Mouse (Mus musculus): ENCODE measurements around the gene Hic2. TPM values are rescaled to one million over a fixed set of nuclear protein-coding genes. Genes with fewer than 3 reads are reported as not detected.

Gene Hic2
- 2.0 TPM for polyA plus RNA-seq (2014; fragmentation: Illumina TruSeq; extraction: RNeasy Lipid Tissue Mini Kit (QIAGEN cat#74804); ENCODE audit: low read depth, low replicate concordance)

DNA sequence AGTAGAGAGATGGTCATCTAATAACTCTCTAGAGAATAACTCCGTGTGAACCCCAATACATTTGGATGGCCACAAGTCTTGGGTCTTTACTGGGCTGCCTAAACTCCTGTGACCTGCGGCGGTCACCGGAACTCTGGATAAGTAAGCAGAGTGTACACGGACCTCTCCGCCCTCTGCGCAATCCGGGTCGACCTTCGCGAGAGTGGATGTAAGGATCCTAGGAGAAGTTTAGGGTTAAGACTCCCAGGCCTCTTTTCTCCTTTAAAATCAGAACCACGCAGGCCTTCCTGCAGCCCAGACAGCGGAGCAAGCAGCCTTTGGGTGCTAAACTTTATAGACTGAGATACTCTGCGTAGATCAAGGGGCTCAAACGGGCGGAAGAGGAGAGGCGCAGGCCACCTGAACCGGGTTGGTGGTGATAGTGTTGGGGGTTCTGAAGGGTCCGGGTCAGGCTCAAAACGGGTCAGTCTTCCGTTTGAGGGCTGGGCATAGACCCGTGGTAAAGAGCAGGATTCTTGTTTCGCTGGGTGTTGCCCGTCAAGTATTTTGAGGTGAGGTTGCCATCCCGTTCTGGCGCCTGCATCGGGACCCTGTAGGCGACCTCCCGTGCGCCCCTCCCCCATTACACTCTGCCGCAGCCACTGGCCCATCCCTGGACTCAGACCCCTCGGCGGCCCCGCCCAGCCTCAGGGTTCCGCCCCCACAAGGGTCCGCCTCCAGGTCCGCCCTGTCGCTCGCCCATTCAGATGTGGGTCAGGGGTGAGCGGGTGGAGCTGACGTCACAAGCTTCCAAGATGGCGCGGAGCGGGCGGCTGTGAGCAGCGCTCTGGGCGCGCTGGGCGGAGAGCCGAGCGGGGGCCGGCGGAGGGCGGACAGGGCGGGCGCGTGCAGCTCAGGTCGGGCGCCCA is at the start of gene Hic2:
Hic2 (plus strand) TSS at position 779 of the 908 bp plus-strand sequence.

DNA sequence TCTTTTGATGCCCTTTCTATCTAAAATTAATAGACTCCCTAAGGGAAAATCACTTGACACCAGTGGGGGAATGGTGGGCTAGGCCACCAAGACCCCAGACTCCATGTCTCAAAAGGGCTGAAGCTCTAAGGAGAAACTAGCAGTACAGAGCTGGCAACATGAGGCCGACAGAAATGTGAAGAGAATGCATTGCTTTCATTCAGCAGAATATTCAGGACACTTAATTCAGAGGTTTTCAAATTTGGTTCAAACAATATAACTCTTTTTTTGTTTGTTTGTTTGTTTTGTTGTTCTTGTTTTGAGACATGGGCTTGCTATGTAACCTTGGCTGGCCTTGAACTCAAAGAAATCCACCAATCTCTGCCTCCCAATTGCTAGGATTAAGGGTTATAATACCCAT is 30.8 kb upstream of the Hic2 start, which contains the start of gene Ube2l3:
Ube2l3 (minus strand) TSS at position 101 of the 400 bp plus-strand sequence.

DNA sequence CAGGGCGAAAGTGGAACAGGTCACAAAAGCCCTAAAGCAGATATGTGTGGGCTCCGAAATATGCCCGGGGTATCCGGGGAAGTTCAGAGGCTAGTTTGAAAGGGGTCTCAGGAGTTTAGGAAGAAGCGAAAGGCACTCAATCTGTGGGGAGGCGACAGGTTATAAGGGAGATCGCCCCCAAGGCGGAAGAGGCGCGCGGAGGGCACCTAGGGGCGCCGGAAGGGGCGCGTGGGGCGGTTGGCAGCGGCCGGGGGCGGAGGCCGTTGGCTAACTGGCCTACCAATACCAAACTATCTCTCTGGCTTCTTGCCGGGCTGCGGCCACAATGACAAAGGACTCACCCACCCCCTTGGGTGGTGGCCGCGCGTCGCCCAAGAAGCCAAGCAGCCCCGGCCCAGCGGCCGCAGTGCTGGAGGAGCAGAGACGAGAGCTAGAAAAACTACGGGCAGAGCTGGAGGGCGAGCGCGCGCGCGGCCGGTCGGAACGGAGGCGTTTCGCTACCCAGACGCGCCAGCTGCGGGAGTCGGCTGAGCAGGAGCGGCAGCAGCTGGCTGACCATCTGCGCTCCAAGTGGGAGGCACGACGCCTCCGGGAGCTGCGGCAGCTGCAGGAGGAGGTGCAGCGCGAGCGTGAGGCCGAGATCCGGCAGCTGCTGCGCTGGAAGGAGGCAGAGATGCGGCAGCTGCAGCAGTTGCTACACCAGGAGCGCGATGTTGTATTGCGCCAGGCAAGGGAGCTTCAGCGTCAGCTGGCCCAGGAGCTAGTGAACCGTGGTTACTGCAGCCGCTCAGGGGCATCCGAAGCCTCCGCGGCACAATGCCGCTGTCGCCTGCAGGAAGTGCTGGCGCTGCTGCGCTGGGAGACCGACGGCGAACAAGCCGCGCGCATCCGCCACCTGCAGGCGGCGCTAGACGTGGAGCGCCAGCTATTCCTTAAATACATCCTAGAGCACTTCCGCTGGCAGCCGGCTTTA is 24.7 kb upstream of the Hic2 start, which contains the start of gene Rimbp3:
Rimbp3 (plus strand) TSS at position 215 of the 973 bp plus-strand sequence.

DNA sequence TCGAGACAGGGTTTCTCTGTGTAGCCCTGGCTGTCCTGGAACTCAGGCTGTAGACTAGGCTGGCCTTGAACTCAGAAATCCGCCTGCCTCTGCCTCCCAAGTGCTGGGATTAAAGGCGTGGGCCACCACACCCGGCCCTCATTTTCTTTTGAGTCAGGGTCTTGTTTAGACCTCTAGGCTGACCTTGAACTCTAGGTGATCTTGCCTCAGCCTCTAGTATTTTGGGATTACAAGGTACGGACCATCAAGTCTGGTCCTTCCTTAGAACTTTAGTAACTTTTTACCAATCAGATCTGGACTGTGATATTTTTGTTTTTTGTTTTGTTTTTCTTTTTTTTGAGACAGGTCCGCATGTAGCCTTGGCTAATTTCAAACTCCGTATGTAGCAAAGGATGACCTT is 42.3 kb downstream of the Hic2 start, which contains the start of gene Tmem191c:
Tmem191c (plus strand) TSS at position 357 of the 400 bp plus-strand sequence.

Other genes starting within 250 kb of the Hic2 start
- 0.84 TPM for gene Ypel1, start 163.9 kb upstream of the Hic2 start, polyA plus RNA-seq (2014; fragmentation: Illumina TruSeq; extraction: RNeasy Lipid Tissue Mini Kit (QIAGEN cat#74804); ENCODE audit: low read depth, low replicate concordance)
- gene Ppil2, start 122.3 kb upstream of the Hic2 start, polyA plus RNA-seq (2014; fragmentation: Illumina TruSeq; extraction: RNeasy Lipid Tissue Mini Kit (QIAGEN cat#74804); ENCODE audit: low read depth, low replicate concordance): 44.2 TPM
- gene 2610318N02Rik, start 108.4 kb upstream of the Hic2 start, polyA plus RNA-seq (2014; fragmentation: Illumina TruSeq; extraction: RNeasy Lipid Tissue Mini Kit (QIAGEN cat#74804); ENCODE audit: low read depth, low replicate concordance): not detected
- gene Sdf2l1, start 101.2 kb upstream of the Hic2 start, polyA plus RNA-seq (2014; fragmentation: Illumina TruSeq; extraction: RNeasy Lipid Tissue Mini Kit (QIAGEN cat#74804); ENCODE audit: low read depth, low replicate concordance): 7.7 TPM
- 2.1 TPM for gene Ydjc, start 89.0 kb upstream of the Hic2 start, polyA plus RNA-seq (2014; fragmentation: Illumina TruSeq; extraction: RNeasy Lipid Tissue Mini Kit (QIAGEN cat#74804); ENCODE audit: low read depth, low replicate concordance)
- gene Ccdc116, start 86.3 kb upstream of the Hic2 start, polyA plus RNA-seq (2014; fragmentation: Illumina TruSeq; extraction: RNeasy Lipid Tissue Mini Kit (QIAGEN cat#74804); ENCODE audit: low read depth, low replicate concordance): 0.10 TPM
- gene Ube2l3, start 30.9 kb upstream of the Hic2 start, polyA plus RNA-seq (2014; fragmentation: Illumina TruSeq; extraction: RNeasy Lipid Tissue Mini Kit (QIAGEN cat#74804); ENCODE audit: low read depth, low replicate concordance): 102 TPM
- gene Rimbp3, start 25.0 kb upstream of the Hic2 start, polyA plus RNA-seq (2014; fragmentation: Illumina TruSeq; extraction: RNeasy Lipid Tissue Mini Kit (QIAGEN cat#74804); ENCODE audit: low read depth, low replicate concordance): not detected
- gene Tmem191c, start 42.5 kb downstream of the Hic2 start, polyA plus RNA-seq (2014; fragmentation: Illumina TruSeq; extraction: RNeasy Lipid Tissue Mini Kit (QIAGEN cat#74804); ENCODE audit: low read depth, low replicate concordance): 4.1 TPM
- gene Serpind1, start 97.8 kb downstream of the Hic2 start, polyA plus RNA-seq (2014; fragmentation: Illumina TruSeq; extraction: RNeasy Lipid Tissue Mini Kit (QIAGEN cat#74804); ENCODE audit: low read depth, low replicate concordance): 0.42 TPM
- gene Snap29, start 172.4 kb downstream of the Hic2 start, polyA plus RNA-seq (2014; fragmentation: Illumina TruSeq; extraction: RNeasy Lipid Tissue Mini Kit (QIAGEN cat#74804); ENCODE audit: low read depth, low replicate concordance): 20.0 TPM
- 62.0 TPM for gene Pi4ka, start 172.7 kb downstream of the Hic2 start, polyA plus RNA-seq (2014; fragmentation: Illumina TruSeq; extraction: RNeasy Lipid Tissue Mini Kit (QIAGEN cat#74804); ENCODE audit: low read depth, low replicate concordance)
- gene Crkl, start 218.4 kb downstream of the Hic2 start, polyA plus RNA-seq (2014; fragmentation: Illumina TruSeq; extraction: RNeasy Lipid Tissue Mini Kit (QIAGEN cat#74804); ENCODE audit: low read depth, low replicate concordance): 20.1 TPM